Mouse (Mus musculus): ENCODE data around the gene Olfr1369-ps1. TPM values are rescaled to one million over a fixed set of nuclear protein-coding genes. Genes with fewer than 3 reads are reported as not detected.
A peak's percentile ranks its signal among the peaks of the same experiment; 100 is the strongest.

Gene Olfr1369-ps1
- polyA plus RNA-seq, 1 experiment: not detected

DNA sequence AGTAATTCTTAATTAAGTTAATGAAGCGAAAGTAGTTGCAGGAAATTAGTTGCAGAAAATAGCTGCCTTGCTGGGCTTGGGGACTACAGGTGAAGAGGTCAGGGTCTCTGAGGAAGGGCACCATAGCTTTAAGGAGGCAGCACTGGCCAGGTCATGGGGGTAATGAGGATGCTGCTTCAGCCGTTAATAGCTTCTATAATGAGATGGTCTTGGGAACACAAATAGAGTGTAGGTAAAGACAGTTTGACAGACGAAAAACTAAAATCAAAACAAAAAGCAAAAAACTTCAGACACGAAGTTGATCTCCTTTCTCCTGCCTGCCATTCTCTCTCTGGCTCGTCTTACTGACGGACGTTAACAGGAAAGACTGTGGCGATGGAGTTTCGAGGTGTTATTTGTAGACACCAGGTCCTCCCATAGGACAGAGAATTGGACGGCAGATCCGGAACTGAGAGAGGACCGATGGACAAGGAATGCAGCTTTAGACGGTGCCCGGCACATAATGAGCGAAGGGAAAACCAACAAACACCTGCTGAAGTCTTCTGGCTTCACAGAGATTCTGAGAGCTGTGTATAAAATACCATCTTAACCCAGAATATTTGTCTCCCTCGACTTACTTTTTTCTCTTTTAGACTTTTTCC, 57.2 kb downstream of the Olfr1369-ps1 start:
- WGBS: under 1% methylated on average over 16 of the region's 16 CpGs
- Histone ChIP-seq H3K4me1 (replicated peaks; ENCODE audit: control insufficient read depth, insufficient read depth, low read length) (peaks cover 7% of the 10 kb centered on the region), H3K36me3 (ENCODE audit: control insufficient read depth, insufficient read depth, low read length) (no peaks in the 10 kb centered on the region), H3K27me3 (ENCODE audit: control insufficient read depth, insufficient read depth, low read length) (no peaks in the 10 kb centered on the region), H3K27ac (ENCODE audit: control insufficient read depth, insufficient read depth, low read length) (peak overlapping the region; percentile 46), H3K4me3 (ENCODE audit: control insufficient read depth, insufficient read depth, low read length) (peak overlapping the region; percentile 72)
- peak; percentile 34 for DNase-seq
- TF ChIP-seq POLR2A (IDR thresholded peaks at IDR 0.05; ENCODE audit: control insufficient read depth, extremely low read depth, insufficient read depth, low read length, poor library complexity) (no peak), CTCF (IDR thresholded peaks at IDR 0.05; ENCODE audit: borderline replicate concordance, control insufficient read depth, extremely low read depth, insufficient read depth, low read length, poor library complexity) (no peak)

Other genes starting within 250 kb of the Olfr1369-ps1 start
- gene Olfr1370, start 36.5 kb upstream of the Olfr1369-ps1 start, polyA plus RNA-seq (2012; rRNA removed): 0.11 TPM in 1 of 2 replicates, not detected in the other
- not detected in 2 replicates for gene Olfr263, start 18.2 kb downstream of the Olfr1369-ps1 start, polyA plus RNA-seq (2012; rRNA removed)
- gene Olfr1368, start 34.4 kb downstream of the Olfr1369-ps1 start, polyA plus RNA-seq (2012; rRNA removed): not detected in 2 replicates
- gene Trim27, start 68.0 kb downstream of the Olfr1369-ps1 start, polyA plus RNA-seq (2012; rRNA removed): 131 and 200 TPM in 2 replicates
- not detected in 2 replicates for gene Gpx5, start 181.2 kb downstream of the Olfr1369-ps1 start, polyA plus RNA-seq (2012; rRNA removed)
- 0.36 and 0.38 TPM in 2 replicates for gene Gpx6, start 200.6 kb downstream of the Olfr1369-ps1 start, polyA plus RNA-seq (2012; rRNA removed)
- not detected in 2 replicates for gene Olfr1367, start 235.4 kb downstream of the Olfr1369-ps1 start, polyA plus RNA-seq (2012; rRNA removed)

Measured in thymus, adult 2 months (tissue).